Mouse (Mus musculus): Measurements from ENCODE around the gene Tfe3. TPM values are rescaled to one million over a fixed set of nuclear protein-coding genes. Genes with fewer than 3 reads are reported as not detected.
"Not testable (repeated sequence)": the region's sequence is repeated elsewhere in the genome, so short reads cannot be mapped to it uniquely, and the experiment has no call there.

Tfe3 gene
- polyA plus RNA-seq, 2 experiments, result 4.7 to 5.7 TPM

GRCm38 (mm10) chrX:7797327-7797726 is 35.0 kb downstream of the Tfe3 start:
- DNase-seq (ENCODE audit: low read depth in 3 of 3, low spot score in 3 of 3) (no peak), ATAC-seq (ENCODE audit: insufficient read depth) (peak; percentile 65)
- H3K4me3 ChIP-seq (ENCODE audit: insufficient read depth in 1 of 2, low read depth in 2 of 2, low read length in 2 of 2), result no peak overlapping the region
- no peak overlapping the region for H3K27ac ChIP-seq
- H3K36me3 ChIP-seq (replicated peaks; ENCODE audit: control insufficient read depth, insufficient read depth, low read depth), result peaks cover 13% of the 10 kb centered on the region
- peak; percentile 36 for TF ChIP-seq CTCF (IDR thresholded peaks at IDR 0.05; ENCODE audit: low read depth)
- TF ChIP-seq EP300 (IDR thresholded peaks at IDR 0.05; ENCODE audit: low read depth), result no peak
- WGBS (ENCODE audit: insufficient replicate concordance), result 49% methylated on average over 3 of the region's 3 CpGs
- H3K9me3 ChIP-seq (ENCODE audit: control insufficient read depth, low read length), result no peaks in the 10 kb centered on the region
- H3K4me2 ChIP-seq (ENCODE audit: low read depth), result no peak overlapping the region
- peaks cover 0 to 4% of the 10 kb centered on the region in 2 experiments; a peak in 2 of 4 replicates for H3K4me1 ChIP-seq (replicated peaks; ENCODE audit: control insufficient read depth in 2 of 2, insufficient read depth in 2 of 2, low read length in 1 of 2)
- no peaks in the 10 kb centered on the region for H3K27me3 ChIP-seq (ENCODE audit: control insufficient read depth, insufficient read depth, low read length)
- H3K9ac ChIP-seq (replicated peaks), result no peak overlapping the region

- not testable (repeated sequence) for H3K9ac ChIP-seq (replicated peaks); H3K9me3 ChIP-seq (ENCODE audit: control insufficient read depth, low read length); ATAC-seq (ENCODE audit: insufficient read depth); H3K27ac ChIP-seq; H3K27me3 ChIP-seq (ENCODE audit: control insufficient read depth, insufficient read depth, low read length); H3K4me1 ChIP-seq (replicated peaks; ENCODE audit: control insufficient read depth in 2 of 2, insufficient read depth in 2 of 2, low read length in 1 of 2); H3K4me2 ChIP-seq (ENCODE audit: low read depth); H3K4me3 ChIP-seq (ENCODE audit: insufficient read depth in 1 of 2, low read depth in 2 of 2, low read length in 2 of 2); DNase-seq (ENCODE audit: low read depth in 3 of 3, low spot score in 3 of 3)
- 69% methylated on average over 2 of the region's 2 CpGs for WGBS (ENCODE audit: insufficient replicate concordance)
- H3K36me3 ChIP-seq (replicated peaks; ENCODE audit: control insufficient read depth, insufficient read depth, low read depth), result peaks cover 19% of the 10 kb centered on the region
Observed at GRCm38 (mm10) chrX:7802157-7802556, 39.8 kb downstream of the Tfe3 start.

- H3K4me3 ChIP-seq (ENCODE audit: insufficient read depth in 1 of 2, low read depth in 2 of 2, low read length in 2 of 2); H3K9me3 ChIP-seq (ENCODE audit: control insufficient read depth, low read length); H3K9ac ChIP-seq (replicated peaks); H3K36me3 ChIP-seq (replicated peaks; ENCODE audit: control insufficient read depth, insufficient read depth, low read depth); H3K27ac ChIP-seq; ATAC-seq (ENCODE audit: insufficient read depth); H3K4me2 ChIP-seq (ENCODE audit: low read depth); H3K27me3 ChIP-seq (ENCODE audit: control insufficient read depth, insufficient read depth, low read length); DNase-seq (ENCODE audit: low read depth in 3 of 3, low spot score in 3 of 3); H3K4me1 ChIP-seq (replicated peaks; ENCODE audit: control insufficient read depth in 2 of 2, insufficient read depth in 2 of 2, low read length in 1 of 2): not testable (repeated sequence)
- WGBS (ENCODE audit: insufficient replicate concordance), result 39% methylated on average over 8 of the region's 8 CpGs
- TF ChIP-seq CTCF (IDR thresholded peaks at IDR 0.05; ENCODE audit: low read depth), result peak; percentile 74
Observed at GRCm38 (mm10) chrX:7815016-7815415, 52.7 kb downstream of the Tfe3 start.

DNA sequence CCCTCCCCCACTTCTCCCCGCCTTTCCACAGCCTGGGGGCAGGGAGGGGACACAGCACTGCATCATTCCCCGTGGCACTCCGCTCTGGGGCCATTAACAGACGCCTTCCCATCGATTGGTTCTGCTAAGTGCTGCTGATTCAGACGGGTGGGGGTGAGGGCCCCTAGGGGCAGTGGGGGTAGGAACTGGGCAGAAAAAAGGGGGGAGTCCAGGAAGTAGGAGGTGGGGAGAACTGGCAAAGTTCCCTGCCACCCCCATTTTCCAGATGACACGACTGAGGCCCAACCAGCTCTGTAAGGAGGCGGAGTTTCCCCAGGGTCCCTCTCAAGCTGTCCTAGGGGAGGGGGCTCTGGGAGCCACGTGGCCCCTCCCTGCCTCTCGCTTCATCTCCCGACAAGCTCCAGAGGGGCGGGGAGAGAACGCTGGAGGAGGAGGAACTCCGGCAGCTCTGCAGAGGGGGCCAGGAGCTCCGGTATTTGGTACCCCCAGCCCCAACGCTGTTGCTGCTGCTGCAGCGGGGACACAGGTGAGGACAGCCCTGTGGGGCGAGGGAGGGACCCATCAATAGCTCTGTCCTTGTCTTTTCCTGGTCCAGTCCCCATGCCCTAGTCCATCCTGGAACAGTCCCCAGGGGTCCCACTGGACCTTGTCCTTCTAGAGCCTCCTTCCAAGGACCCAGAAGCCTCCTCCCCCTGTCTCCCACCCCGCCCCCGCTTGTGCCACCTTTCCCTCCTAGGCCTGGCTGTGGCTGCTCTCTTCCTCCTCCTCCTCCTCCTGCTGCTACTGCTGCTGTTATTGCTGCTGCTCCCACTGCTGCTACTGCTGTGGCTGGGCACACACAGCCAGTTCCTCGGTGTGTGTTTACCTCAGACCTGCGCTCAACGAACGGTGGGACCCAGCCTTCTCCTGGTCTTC is 59.8 kb downstream of the Tfe3 start, which contains the start of gene Kcnd1:
Gene Kcnd1 (plus strand): TSS at position 425 of the 915 bp plus-strand sequence.
- Histone ChIP-seq H3K36me3 (replicated peaks; ENCODE audit: control insufficient read depth, insufficient read depth, low read depth) (no peaks in the 10 kb centered on the region; the same call in 1 of the 2 replicates), H3K4me2 (ENCODE audit: low read depth) (peak within 1 kb of the TSS; percentile 34), H3K27me3 (ENCODE audit: control insufficient read depth, insufficient read depth, low read length) (no peaks in the 10 kb centered on the region), H3K4me3 (ENCODE audit: insufficient read depth in 1 of 2, low read depth in 2 of 2, low read length in 2 of 2) (no peak within 1 kb of the TSS; a peak in 1 of 4 replicates), H3K9ac (replicated peaks) (no peak within 1 kb of the TSS), H3K4me1 (replicated peaks; ENCODE audit: control insufficient read depth in 2 of 2, insufficient read depth in 2 of 2, low read length in 1 of 2) (no peaks in the 10 kb centered on the region), H3K27ac (no peak within 1 kb of the TSS), H3K9me3 (ENCODE audit: control insufficient read depth, low read length) (no peaks in the 10 kb centered on the region)
- DNase-seq (ENCODE audit: low read depth in 3 of 3, low spot score in 3 of 3) (no peak), ATAC-seq (ENCODE audit: insufficient read depth) (no peak)
- TF ChIP-seq EP300 (IDR thresholded peaks at IDR 0.05; ENCODE audit: low read depth), result no peak
- no peak for TF ChIP-seq CTCF (IDR thresholded peaks at IDR 0.05; ENCODE audit: low read depth)
- WGBS (ENCODE audit: insufficient replicate concordance), result 12% methylated on average over 18 of the region's 24 CpGs

MicroRNAs encoded within 50 kb of the gene (microRNA counts, 519-probe panel; counts per million panel counts)
- 3,761 counts per million, percentile 11 among the panel's probes with 10 or more counts for microRNA mmu-miR-1198

Small RNA genes lying within 50 kb of the gene (microRNA-seq; reads per million reads assigned to microRNA genes)
- 38.5 reads per million, percentile 38 among the genes with 10 or more reads in this experiment for gene Mir1198

Other genes starting within 250 kb of the Tfe3 start
- not detected in 2 replicates for gene Foxp3, start 188.9 kb upstream of the Tfe3 start, polyA plus RNA-seq (2012; rRNA removed)
- not detected in 2 replicates for gene Foxp3, start 188.9 kb upstream of the Tfe3 start, polyA plus RNA-seq (2014; fragmentation: Nextera tagmentation; extraction: Ambion mirVana)
- gene Ppp1r3f, start 188.3 kb upstream of the Tfe3 start, polyA plus RNA-seq (2012; rRNA removed), result 0.42 and 0.56 TPM in 2 replicates
- 0.06 TPM in 2 replicates for gene Ppp1r3f, start 188.3 kb upstream of the Tfe3 start, polyA plus RNA-seq (2014; fragmentation: Nextera tagmentation; extraction: Ambion mirVana)
- gene Ccdc22, start 157.0 kb upstream of the Tfe3 start, polyA plus RNA-seq (2012; rRNA removed), result 9.0 TPM in 2 replicates
- 16.7 and 19.0 TPM in 2 replicates for gene Ccdc22, start 157.0 kb upstream of the Tfe3 start, polyA plus RNA-seq (2014; fragmentation: Nextera tagmentation; extraction: Ambion mirVana)
- 0.04 and 0.06 TPM in 2 replicates for gene Cacna1f, start 155.5 kb upstream of the Tfe3 start, polyA plus RNA-seq (2012; rRNA removed)
- gene Cacna1f, start 155.5 kb upstream of the Tfe3 start, polyA plus RNA-seq (2014; fragmentation: Nextera tagmentation; extraction: Ambion mirVana), result 0.03 and 0.11 TPM in 2 replicates
- 0.34 and 0.39 TPM in 2 replicates for gene Syp, start 124.1 kb upstream of the Tfe3 start, polyA plus RNA-seq (2012; rRNA removed)
- 0.05 and 0.25 TPM in 2 replicates for gene Syp, start 124.1 kb upstream of the Tfe3 start, polyA plus RNA-seq (2014; fragmentation: Nextera tagmentation; extraction: Ambion mirVana)
- 1.2 and 1.3 TPM in 2 replicates for gene Prickle3, start 105.3 kb upstream of the Tfe3 start, polyA plus RNA-seq (2012; rRNA removed)
- gene Prickle3, start 105.3 kb upstream of the Tfe3 start, polyA plus RNA-seq (2014; fragmentation: Nextera tagmentation; extraction: Ambion mirVana), result 0.34 and 1.0 TPM in 2 replicates
- 27.3 and 43.1 TPM in 2 replicates for gene Plp2, start 91.2 kb upstream of the Tfe3 start, polyA plus RNA-seq (2012; rRNA removed)
- gene Plp2, start 91.2 kb upstream of the Tfe3 start, polyA plus RNA-seq (2014; fragmentation: Nextera tagmentation; extraction: Ambion mirVana), result 29.0 and 31.0 TPM in 2 replicates
- 0.02 and 0.04 TPM in 2 replicates for gene Magix, start 81.3 kb upstream of the Tfe3 start, polyA plus RNA-seq (2012; rRNA removed)
- gene Magix, start 81.3 kb upstream of the Tfe3 start, polyA plus RNA-seq (2014; fragmentation: Nextera tagmentation; extraction: Ambion mirVana), result 0.20 TPM in 1 of 2 replicates, not detected in the other
- gene Gpkow, start 65.4 kb upstream of the Tfe3 start, polyA plus RNA-seq (2012; rRNA removed), result 4.4 and 7.0 TPM in 2 replicates
- gene Gpkow, start 65.4 kb upstream of the Tfe3 start, polyA plus RNA-seq (2014; fragmentation: Nextera tagmentation; extraction: Ambion mirVana), result 12.6 and 14.6 TPM in 2 replicates
- 11.8 and 12.1 TPM in 2 replicates for gene Wdr45, start 48.2 kb upstream of the Tfe3 start, polyA plus RNA-seq (2012; rRNA removed)
- 7.5 and 10.0 TPM in 2 replicates for gene Wdr45, start 48.2 kb upstream of the Tfe3 start, polyA plus RNA-seq (2014; fragmentation: Nextera tagmentation; extraction: Ambion mirVana)
- gene Gm45208, start 40.3 kb upstream of the Tfe3 start, polyA plus RNA-seq (2012; rRNA removed), result 0.09 and 0.18 TPM in 2 replicates
- not detected in 2 replicates for gene Gm45208, start 40.3 kb upstream of the Tfe3 start, polyA plus RNA-seq (2014; fragmentation: Nextera tagmentation; extraction: Ambion mirVana)
- 4.3 and 5.7 TPM in 2 replicates for gene Praf2, start 34.1 kb upstream of the Tfe3 start, polyA plus RNA-seq (2012; rRNA removed)
- 4.0 and 6.6 TPM in 2 replicates for gene Praf2, start 34.1 kb upstream of the Tfe3 start, polyA plus RNA-seq (2014; fragmentation: Nextera tagmentation; extraction: Ambion mirVana)
- 1.4 and 2.0 TPM in 2 replicates for gene Ccdc120, start 11.7 kb upstream of the Tfe3 start, polyA plus RNA-seq (2012; rRNA removed)
- 1.5 and 2.3 TPM in 2 replicates for gene Ccdc120, start 11.7 kb upstream of the Tfe3 start, polyA plus RNA-seq (2014; fragmentation: Nextera tagmentation; extraction: Ambion mirVana)
- 23.3 and 31.3 TPM in 2 replicates for gene Gripap1, start 27.2 kb downstream of the Tfe3 start, polyA plus RNA-seq (2012; rRNA removed)
- 17.7 and 19.7 TPM in 2 replicates for gene Gripap1, start 27.2 kb downstream of the Tfe3 start, polyA plus RNA-seq (2014; fragmentation: Nextera tagmentation; extraction: Ambion mirVana)
- gene Kcnd1, start 59.7 kb downstream of the Tfe3 start, polyA plus RNA-seq (2012; rRNA removed), result 0.37 and 0.43 TPM in 2 replicates
- 0.19 TPM in 2 replicates for gene Kcnd1, start 59.7 kb downstream of the Tfe3 start, polyA plus RNA-seq (2014; fragmentation: Nextera tagmentation; extraction: Ambion mirVana)
- 30.0 and 30.4 TPM in 2 replicates for gene Otud5, start 78.8 kb downstream of the Tfe3 start, polyA plus RNA-seq (2012; rRNA removed)
- 26.9 and 28.8 TPM in 2 replicates for gene Otud5, start 78.8 kb downstream of the Tfe3 start, polyA plus RNA-seq (2014; fragmentation: Nextera tagmentation; extraction: Ambion mirVana)
- 2.8 and 2.9 TPM in 2 replicates for gene Pim2, start 115.7 kb downstream of the Tfe3 start, polyA plus RNA-seq (2012; rRNA removed)
- gene Pim2, start 115.7 kb downstream of the Tfe3 start, polyA plus RNA-seq (2014; fragmentation: Nextera tagmentation; extraction: Ambion mirVana), result 2.3 and 2.4 TPM in 2 replicates
- 13.1 and 13.6 TPM in 2 replicates for gene Slc35a2, start 121.5 kb downstream of the Tfe3 start, polyA plus RNA-seq (2012; rRNA removed)
- 6.6 and 6.7 TPM in 2 replicates for gene Slc35a2, start 121.5 kb downstream of the Tfe3 start, polyA plus RNA-seq (2014; fragmentation: Nextera tagmentation; extraction: Ambion mirVana)
- gene Pqbp1, start 136.7 kb downstream of the Tfe3 start, polyA plus RNA-seq (2012; rRNA removed), result 27.3 and 41.4 TPM in 2 replicates
- 28.4 and 28.5 TPM in 2 replicates for gene Pqbp1, start 136.7 kb downstream of the Tfe3 start, polyA plus RNA-seq (2014; fragmentation: Nextera tagmentation; extraction: Ambion mirVana)
- gene Timm17b, start 136.8 kb downstream of the Tfe3 start, polyA plus RNA-seq (2012; rRNA removed), result 18.2 and 18.6 TPM in 2 replicates
- gene Timm17b, start 136.8 kb downstream of the Tfe3 start, polyA plus RNA-seq (2014; fragmentation: Nextera tagmentation; extraction: Ambion mirVana), result 105 and 109 TPM in 2 replicates
- gene Gm10491, start 145.3 kb downstream of the Tfe3 start, polyA plus RNA-seq (2012; rRNA removed), result not detected in 2 replicates
- gene Gm10491, start 145.3 kb downstream of the Tfe3 start, polyA plus RNA-seq (2014; fragmentation: Nextera tagmentation; extraction: Ambion mirVana), result not detected in 2 replicates
- not detected in 2 replicates for gene Gm10490, start 147.0 kb downstream of the Tfe3 start, polyA plus RNA-seq (2012; rRNA removed)
- not detected in 2 replicates for gene Gm10490, start 147.0 kb downstream of the Tfe3 start, polyA plus RNA-seq (2014; fragmentation: Nextera tagmentation; extraction: Ambion mirVana)
- 0.19 TPM in 1 of 2 replicates, not detected in the other for gene Pcsk1n, start 157.3 kb downstream of the Tfe3 start, polyA plus RNA-seq (2012; rRNA removed)
- 0.08 TPM in 1 of 2 replicates, not detected in the other for gene Pcsk1n, start 157.3 kb downstream of the Tfe3 start, polyA plus RNA-seq (2014; fragmentation: Nextera tagmentation; extraction: Ambion mirVana)
- 0.05 TPM in 1 of 2 replicates, not detected in the other for gene Eras, start 166.0 kb downstream of the Tfe3 start, polyA plus RNA-seq (2012; rRNA removed)
- gene Eras, start 166.0 kb downstream of the Tfe3 start, polyA plus RNA-seq (2014; fragmentation: Nextera tagmentation; extraction: Ambion mirVana), result not detected in 2 replicates
- gene Hdac6, start 185.3 kb downstream of the Tfe3 start, polyA plus RNA-seq (2012; rRNA removed), result 10.8 and 11.9 TPM in 2 replicates
- 7.9 and 8.8 TPM in 2 replicates for gene Hdac6, start 185.3 kb downstream of the Tfe3 start, polyA plus RNA-seq (2014; fragmentation: Nextera tagmentation; extraction: Ambion mirVana)
- gene Gata1, start 215.5 kb downstream of the Tfe3 start, polyA plus RNA-seq (2012; rRNA removed), result 112 and 113 TPM in 2 replicates
- 105 and 126 TPM in 2 replicates for gene Gata1, start 215.5 kb downstream of the Tfe3 start, polyA plus RNA-seq (2014; fragmentation: Nextera tagmentation; extraction: Ambion mirVana)

Measured in liver, embryonic 14.5 days (tissue).